Mouse (Mus musculus) pancreas, adult 10 weeks (tissue): ENCODE data around the gene Tas2r106. TPM values are rescaled to one million over a fixed set of nuclear protein-coding genes. Genes with fewer than 3 reads are reported as not detected.

Experiments
- polyA plus RNA-seq: library from polyadenylated mRNA; stranded (reverse); fragments of 350-450 nt; fragmentation: Illumina TruSeq; extraction: RNeasy Lipid Tissue Mini Kit (QIAGEN cat#74804); gene quantifications from one replicate; pipeline ENCODE4 v1.2.3, GENCODE M21; 2015; ENCODE audit warnings: low read depth, low replicate concordance; ENCODE audit not compliant: insufficient read depth

Tas2r106 gene
- not detected for polyA plus RNA-seq

GRCm38 (mm10) chr6:131678786-131679185, at the start of gene Tas2r106:
Tas2r106 (minus strand) TSS chr6:131678886.

DNA sequence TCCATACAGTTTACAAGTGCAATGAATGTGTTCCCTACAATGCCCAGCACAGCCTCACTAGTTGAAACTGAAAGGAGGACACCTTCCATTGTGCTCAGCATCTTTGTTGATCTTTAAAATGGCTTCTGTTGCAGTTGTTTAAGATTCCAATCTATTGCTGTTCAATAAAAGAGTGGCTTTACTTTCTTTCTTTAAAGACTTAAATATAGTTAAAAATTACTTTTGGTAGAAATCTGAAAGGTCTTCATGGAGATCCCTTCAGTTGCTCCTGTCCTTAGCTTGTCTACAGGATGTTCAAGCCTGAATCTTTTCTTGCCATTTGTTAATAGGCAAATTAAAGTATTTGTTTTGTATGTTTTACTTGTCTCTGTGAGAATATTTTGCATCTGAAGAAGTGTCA, 11.3 kb upstream of the Tas2r106 start, which contains the start of gene Tas2r114:
TSS of gene Tas2r114 (minus strand) at position 101 of the 400 bp plus-strand sequence.

GRCm38 (mm10) chr6:131687395-131687794, 8.7 kb upstream of the Tas2r106 start, which contains the start of gene Tas2r105:
Tas2r105 (minus strand) TSS chr6:131687495.

DNA sequence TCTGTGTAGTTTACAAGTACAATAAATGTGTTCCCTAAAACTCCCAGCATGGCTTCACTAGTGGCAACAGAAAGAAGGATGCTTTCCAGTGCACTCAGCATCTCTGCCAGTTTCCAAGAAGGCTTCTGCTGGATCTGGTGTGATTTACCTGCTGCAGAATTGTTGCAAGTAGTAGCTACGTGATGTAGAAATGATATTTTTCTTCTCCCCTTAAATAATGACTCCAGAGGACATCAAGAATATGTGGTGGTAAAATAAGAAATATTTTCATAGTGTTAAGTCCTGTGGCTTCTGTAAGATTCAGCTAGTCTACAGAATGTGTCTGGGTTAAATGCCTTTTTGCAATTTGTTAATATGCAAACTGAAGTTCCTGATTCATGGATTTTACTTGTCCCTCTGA, 7.0 kb upstream of the Tas2r106 start, which contains the start of gene Tas2r104:
TSS of gene Tas2r104 (minus strand) at position 101 of the 400 bp plus-strand sequence.

DNA sequence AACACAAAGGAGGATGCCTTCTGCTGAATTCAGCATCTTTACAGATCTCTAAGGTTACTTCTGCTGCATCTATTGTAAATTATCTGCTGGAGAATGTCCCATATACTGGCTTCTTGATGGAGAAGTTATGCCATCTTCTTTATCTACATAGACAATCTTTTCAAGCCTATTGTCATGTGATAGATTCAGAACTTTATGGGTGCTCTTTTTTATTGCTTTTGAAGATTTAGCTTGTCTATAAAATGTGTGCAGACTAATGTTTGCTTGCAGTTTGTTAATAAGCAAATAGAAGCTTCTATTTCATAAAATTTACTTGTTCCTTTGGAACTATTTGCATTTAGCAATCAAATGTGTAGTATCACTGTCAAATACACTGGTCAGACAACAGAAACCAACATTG, 18.6 kb downstream of the Tas2r106 start, which contains the start of gene Tas2r107:
TSS of gene Tas2r107 (minus strand) at position 101 of the 400 bp plus-strand sequence.

DNA sequence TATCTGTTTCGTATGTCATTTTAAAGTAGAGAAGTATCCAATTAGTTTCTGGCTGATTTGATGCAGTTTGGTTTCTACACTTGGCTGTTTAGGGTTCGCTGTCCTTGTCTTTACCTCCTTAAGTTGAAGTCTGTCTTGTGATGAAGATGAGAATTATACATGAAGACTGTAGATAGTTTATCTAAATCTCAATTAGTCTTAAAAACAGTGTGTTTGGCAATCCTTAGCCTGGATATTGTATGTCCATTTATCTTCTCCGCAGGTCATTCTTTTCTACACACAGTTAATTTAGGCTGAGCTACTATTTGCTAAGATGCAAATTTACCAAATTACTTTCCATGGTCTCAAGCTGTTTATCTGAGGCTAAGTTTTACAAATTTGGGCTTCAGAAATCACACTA, 47.9 kb downstream of the Tas2r106 start, which contains the start of gene Tas2r130:
TSS of gene Tas2r130 (minus strand) at position 101 of the 400 bp plus-strand sequence.

Other genes starting within 250 kb of the Tas2r106 start
- not detected for gene 5430401F13Rik, start 192.5 kb downstream of the Tas2r106 start, polyA plus RNA-seq
- not detected for gene Gm6619, start 192.5 kb downstream of the Tas2r106 start, polyA plus RNA-seq
- not detected for gene Tas2r130, start 48.0 kb downstream of the Tas2r106 start, polyA plus RNA-seq
- gene Tas2r107, start 18.7 kb downstream of the Tas2r106 start, polyA plus RNA-seq: not detected
- gene Tas2r104, start 6.9 kb upstream of the Tas2r106 start, polyA plus RNA-seq: not detected
- not detected for gene Tas2r105, start 8.6 kb upstream of the Tas2r106 start, polyA plus RNA-seq
- gene Tas2r114, start 11.2 kb upstream of the Tas2r106 start, polyA plus RNA-seq: not detected